Mouse (Mus musculus) MEL (cell line): ENCODE measurements around the gene Iqcd. TPM values are rescaled to one million over a fixed set of nuclear protein-coding genes. Genes with fewer than 3 reads are reported as not detected.
A peak's percentile ranks its signal among the peaks of the same experiment; 100 is the strongest.

Experiments used
- DNase-seq: peaks from one replicate; pipeline ENCODE4 v3.0.0; 2011; ENCODE audit warnings: low read depth, low spot score
- H3K27ac ChIP-seq: 2 replicates; pipeline ENCODE4 v1.5.1; 2012; ENCODE audit warnings: low read depth, mild to moderate bottlenecking, control low read depth, low read length, moderate library complexity; ENCODE audit not compliant: control insufficient read depth
- H3K27me3 ChIP-seq, 2 experiments: fragments of 150-350 bp in 1 of 2; sonication (generic) in 1 of 2; 2 replicates each; pipeline ENCODE4 v1.6.1; 2012; ENCODE audit warnings: low read length in 2 of 2, mild to moderate bottlenecking in 2 of 2, improper control_type of control experiment in 1 of 2, moderate library complexity in 1 of 2; ENCODE audit not compliant: insufficient read depth in 2 of 2, control insufficient read depth in 1 of 2
- H3K36me3 ChIP-seq, 2 experiments: 2 replicates each; pipeline ENCODE4 v1.6.1; 2012 to 2014; ENCODE audit warnings: low read length in 2 of 2, improper control_type of control experiment in 1 of 2, inconsistent platforms in 1 of 2, mild to moderate bottlenecking in 1 of 2; ENCODE audit not compliant: insufficient read depth in 2 of 2, control insufficient read depth in 1 of 2
- H3K4me1 ChIP-seq, 2 experiments: fragments of 150-350 bp in 1 of 2; sonication (generic) in 1 of 2; 2 replicates each; pipeline ENCODE4 v1.6.1; 2012; ENCODE audit warnings: low read length in 2 of 2, improper control_type of control experiment in 1 of 2, mild to moderate bottlenecking in 1 of 2; ENCODE audit not compliant: insufficient read depth in 2 of 2, control insufficient read depth in 1 of 2
- H3K4me3 ChIP-seq, 2 experiments: fragments of 150-350 bp in 1 of 2; sonication (generic) in 1 of 2; 2 replicates each; pipeline ENCODE4 v1.5.1; 2012; ENCODE audit warnings: low read depth in 2 of 2, low read length in 2 of 2, mild to moderate bottlenecking in 2 of 2, moderate library complexity in 2 of 2, control low read depth in 1 of 2, improper control_type of control experiment in 1 of 2; ENCODE audit not compliant: control insufficient read depth in 1 of 2, insufficient read depth in 1 of 2
- H3K79me2 ChIP-seq: 2 replicates; pipeline ENCODE4 v1.6.1; 2012; ENCODE audit warnings: mild to moderate bottlenecking, low read length, moderate library complexity; ENCODE audit not compliant: control insufficient read depth, poor library complexity, insufficient read depth
- H3K9ac ChIP-seq: 2 replicates; pipeline ENCODE4 v1.6.1; 2012; ENCODE audit warnings: low read depth, mild to moderate bottlenecking, control low read depth, low read length, moderate library complexity; ENCODE audit not compliant: control insufficient read depth, poor library complexity, severe bottlenecking
- H3K9me3 ChIP-seq: fragments of 150-350 bp; sonication (generic); replicated peaks from 2 replicates; pipeline ENCODE4 v1.6.1; 2012; ENCODE audit warnings: mild to moderate bottlenecking, low read length, improper control_type of control experiment, moderate library complexity; ENCODE audit not compliant: insufficient read depth
- BHLHE40 ChIP-seq: IDR thresholded peaks from 2 replicates; pipeline ENCODE4 v1.6.1; 2012; ENCODE audit warnings: low read depth, mild to moderate bottlenecking, inconsistent platforms, low read length, improper control_type of control experiment, borderline replicate concordance
- CHD2 ChIP-seq: IDR thresholded peaks from 2 replicates; pipeline ENCODE4 v1.6.1; 2011; ENCODE audit warnings: low read length, improper control_type of control experiment
- E2F4 ChIP-seq: IDR thresholded peaks from 2 replicates; pipeline ENCODE4 v1.6.1; 2011; ENCODE audit warnings: low read depth, low read length, improper control_type of control experiment, borderline replicate concordance
- ELF1 ChIP-seq: IDR thresholded peaks from 2 replicates; pipeline ENCODE4 v1.6.1; 2014; ENCODE audit warnings: low read depth, mild to moderate bottlenecking, inconsistent platforms, low read length, improper control_type of control experiment, moderate library complexity
- EP300 ChIP-seq, 2 experiments: IDR thresholded peaks; 2 replicates each; pipeline ENCODE4 v1.6.1; 2011; ENCODE audit warnings: improper control_type of control experiment in 2 of 2, low read length in 2 of 2, low read depth in 1 of 2, mild to moderate bottlenecking in 1 of 2
- ETS1 ChIP-seq: IDR thresholded peaks from 2 replicates; pipeline ENCODE4 v1.6.1; 2012; ENCODE audit warnings: low read depth, mild to moderate bottlenecking, inconsistent platforms, low read length, improper control_type of control experiment, moderate library complexity
- GABPA ChIP-seq: IDR thresholded peaks from 2 replicates; pipeline ENCODE4 v1.6.1; 2012; ENCODE audit warnings: low read depth, mild to moderate bottlenecking, inconsistent platforms, low read length, improper control_type of control experiment, moderate library complexity
- MAZ ChIP-seq: IDR thresholded peaks from 2 replicates; pipeline ENCODE4 v1.6.1; 2012; ENCODE audit warnings: low read depth, mild to moderate bottlenecking, inconsistent platforms, low read length, improper control_type of control experiment
- MEF2A ChIP-seq: IDR thresholded peaks from 2 replicates; pipeline ENCODE4 v1.6.1; 2014; ENCODE audit warnings: low read depth, mild to moderate bottlenecking, inconsistent platforms, low read length, improper control_type of control experiment; ENCODE audit not compliant: poor library complexity, insufficient replicate concordance, severe bottlenecking; ENCODE audit errors: extremely low read depth
- MYB ChIP-seq: IDR thresholded peaks from 2 replicates; pipeline ENCODE4 v1.6.1; 2011; ENCODE audit warnings: mild to moderate bottlenecking, low read depth, low read length, improper control_type of control experiment
- NRF1 ChIP-seq: IDR thresholded peaks from 2 replicates; pipeline ENCODE4 v1.6.1; 2014; ENCODE audit warnings: low read depth, mild to moderate bottlenecking, inconsistent platforms, low read length, improper control_type of control experiment, moderate library complexity; ENCODE audit not compliant: poor library complexity, insufficient read depth, severe bottlenecking
- POLR2AphosphoS2 ChIP-seq: IDR thresholded peaks from 2 replicates; pipeline ENCODE4 v1.6.1; 2011; ENCODE audit warnings: low read length, improper control_type of control experiment
- POLR2AphosphoS5 ChIP-seq: IDR thresholded peaks from 2 replicates; pipeline ENCODE4 v1.6.1; 2012; ENCODE audit warnings: low read depth, borderline replicate concordance, mild to moderate bottlenecking, inconsistent platforms, low read length, moderate library complexity, mixed read lengths
- SIN3A ChIP-seq: IDR thresholded peaks from 2 replicates; pipeline ENCODE4 v1.6.1; 2012; ENCODE audit warnings: low read length, improper control_type of control experiment, inconsistent platforms
- SMC3 ChIP-seq: IDR thresholded peaks from 2 replicates; pipeline ENCODE4 v1.6.1; 2011; ENCODE audit warnings: low read depth, low read length, improper control_type of control experiment
- UBTF ChIP-seq: IDR thresholded peaks from 2 replicates; pipeline ENCODE4 v1.6.1; 2012; ENCODE audit warnings: low read depth, mild to moderate bottlenecking, inconsistent platforms, low read length, improper control_type of control experiment, moderate library complexity, borderline replicate concordance; ENCODE audit not compliant: insufficient read depth
- USF1 ChIP-seq: IDR thresholded peaks from 2 replicates; pipeline ENCODE4 v1.6.1; 2014; ENCODE audit warnings: low read depth, mild to moderate bottlenecking, inconsistent platforms, low read length, improper control_type of control experiment, moderate library complexity
- polyA plus RNA-seq, 2 experiments: library from polyadenylated mRNA; stranded (reverse) in 1 of 2; unstranded in 1 of 2; fragments of >175 nt in 1 of 2; fragments of >200 nt in 1 of 2; gene quantifications; 2 replicates each; pipeline versions ENCODE4 v1.2.1 to v1.2.4; 2012; ENCODE audit warnings: low replicate concordance in 2 of 2, low read depth in 1 of 2; ENCODE audit not compliant: insufficient read length in 2 of 2, insufficient read depth in 1 of 2, missing spikeins in 1 of 2
- total RNA-seq: library from RNA; depleted of rRNA; stranded (reverse); fragments of 300-350 nt; gene quantifications from 2 replicates; pipeline ENCODE4 v1.2.3, GENCODE M21; 2012

Gene Iqcd
- total and polyA plus RNA-seq, 3 experiments, result 1.1 to 2.2 TPM; not detected in 1

DNA sequence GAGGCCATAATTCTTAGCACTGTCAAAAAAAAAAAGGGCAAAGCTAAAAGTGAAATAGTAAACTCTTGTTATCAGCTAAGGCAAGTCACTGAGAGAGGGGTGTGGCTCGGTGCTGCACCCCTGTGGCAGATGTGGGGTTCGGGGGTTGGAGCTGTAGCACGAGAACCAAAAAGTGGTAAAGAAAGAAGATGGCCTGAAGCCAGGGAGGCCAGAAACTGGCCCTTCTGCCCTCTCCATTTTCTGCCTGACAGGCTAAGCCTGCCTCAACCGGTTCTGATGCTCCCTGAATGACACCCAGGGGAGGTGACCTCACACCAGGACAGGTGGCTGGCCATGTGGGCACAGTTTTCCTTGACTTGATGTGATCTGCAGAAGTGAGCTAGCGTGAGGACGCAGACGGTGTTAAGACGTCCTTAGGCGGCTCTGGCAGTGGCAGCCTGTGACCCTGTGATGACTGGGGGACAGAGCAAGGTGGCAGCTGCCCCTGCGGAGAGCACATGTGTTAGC, 10.8 kb upstream of the Iqcd start (continued):
- TF ChIP-seq MYB, result no peak
- peak; percentile 88 for TF ChIP-seq SIN3A
- peak; percentile 60 for TF ChIP-seq BHLHE40
- peak; percentile 44 for TF ChIP-seq SMC3
- TF ChIP-seq MEF2A, result no peak
- no peak for TF ChIP-seq POLR2AphosphoS2
- TF ChIP-seq MAZ, result peak; percentile 25; the same call in 1 of the 2 replicates
- no peak for TF ChIP-seq ELF1
- no peak for TF ChIP-seq GABPA
- no peak for TF ChIP-seq UBTF

- peak overlapping the region; percentile 65 for H3K27ac ChIP-seq
- H3K9me3 ChIP-seq, result no peaks in the 10 kb centered on the region
- peaks cover 0 to 28% of the 10 kb centered on the region in 2 experiments; a peak in 2 of 4 replicates for H3K36me3 ChIP-seq
- peaks cover 3% of the 10 kb centered on the region for H3K79me2 ChIP-seq
- DNase-seq, result peak; percentile 62
- H3K9ac ChIP-seq, result peak overlapping the region; percentile 42
- H3K27me3 ChIP-seq, result no peaks in the 10 kb centered on the region
- peak overlapping the region in 1 of 2 experiments; percentile 0; a peak in 1 of 4 replicates for H3K4me3 ChIP-seq
- H3K4me1 ChIP-seq, result peaks cover 13 to 24% of the 10 kb centered on the region in 2 experiments
- peak; percentile 55; the same call in 1 of the 2 replicates for TF ChIP-seq MAZ
- TF ChIP-seq E2F4, result no peak
- TF ChIP-seq CHD2, result no peak
- peak; percentile 5; the same call in 1 of the 2 replicates for TF ChIP-seq ETS1
- no peak for TF ChIP-seq USF1
- TF ChIP-seq POLR2AphosphoS5, result no peak
- TF ChIP-seq EP300 (IDR thresholded peaks at IDR 0.05; ENCODE audit: low read depth in 1 of 2, low read length in 2 of 2), result peak in 1 of 2 experiments; percentile 5; a peak in 1 of 4 replicates
- no peak for TF ChIP-seq NRF1
Measured at GRCm38 (mm10) chr5:120578504-120579081, 10.2 kb upstream of the Iqcd start.
